ENCODE assay signal across 12 mouse cellular contexts in the genomic region with DNA sequence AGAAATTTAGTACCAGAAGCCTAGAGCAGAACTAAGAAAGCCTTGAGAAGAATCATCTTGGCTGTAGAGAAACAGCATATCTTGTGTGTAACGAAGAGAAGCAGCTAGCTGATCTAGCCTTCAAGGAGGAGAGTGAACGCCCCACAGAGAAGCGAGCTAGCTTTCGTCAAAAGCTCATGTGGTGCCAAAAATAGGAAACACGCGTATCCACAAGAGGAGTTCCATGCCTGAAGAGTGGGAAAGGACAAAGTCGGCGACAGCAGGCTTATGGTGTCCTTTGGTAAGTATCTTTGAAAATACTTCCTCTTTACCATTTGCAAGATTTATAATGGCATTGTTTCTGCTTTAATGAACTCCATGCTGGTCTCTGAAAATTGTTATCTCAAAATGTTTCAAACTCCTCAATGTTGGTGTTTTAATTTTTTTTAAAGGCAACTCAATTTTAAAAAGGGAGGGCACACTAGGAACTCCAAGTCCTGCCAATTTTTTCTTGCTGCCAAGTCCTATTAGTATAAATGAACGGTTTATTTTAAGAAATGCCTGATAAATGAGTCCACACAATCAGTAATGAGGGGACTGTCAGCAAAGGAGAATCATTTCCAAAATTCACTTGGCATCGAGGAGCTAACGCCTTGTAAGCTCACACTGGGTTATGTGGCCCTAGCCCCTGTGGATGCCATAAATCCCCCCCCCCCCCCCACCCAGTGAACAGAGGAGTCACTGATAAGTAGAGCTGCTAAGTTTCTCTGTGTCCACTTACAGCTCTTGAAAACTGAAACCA.
DNase-seq lines count a peak whose midpoint lies in the region; ATAC-seq and TF ChIP-seq lines count a peak whose summit lies in the region.
"Had no signal": no experiment of that assay in that cellular context is flagged by ENCODE, and none has a peak within 500 bp of the region (broad histone marks: within the 10 kb centered on the region; RNA-seq: fewer than 3 reads in every experiment).

No protein-coding gene starts in this region.

- 0 out of 2 replicates have a peak, but pooled peaks have one; percentile 18 for TF ChIP-seq EP300 in heart, adult 2 months (IDR thresholded peaks at IDR 0.05; ENCODE audit: insufficient read depth, low read depth, low read length)

- WGBS in heart, adult 2 months: 34% methylated on average over 11 of the region's 11 CpGs

- no peak overlapping the region for H3K4me3 ChIP-seq in heart, adult 2 months
- H3K4me3 ChIP-seq: neural tube, embryonic 13.5 days had no signal

- H3K27ac ChIP-seq in heart, adult 2 months: peak overlapping the region; percentile 68
- H3K27ac ChIP-seq: macrophage; neural tube, embryonic 13.5 days had no signal

- ATAC-seq in frontal cortex, adult (ENCODE audit: low TSS enrichment): peak; percentile 62
- ATAC-seq: CD4-positive, CD25-positive, alpha-beta regulatory T cell, adult 4 months had no signal

- H3K9ac ChIP-seq in heart, adult 2 months (ENCODE audit: low read depth, low read length): no peak overlapping the region
- H3K9ac ChIP-seq: neural tube, embryonic 13.5 days had no signal

- no peaks in the 10 kb centered on the region for H3K27me3 ChIP-seq in heart, adult 2 months (ENCODE audit: control insufficient read depth, insufficient read depth, low read length)
- H3K27me3 ChIP-seq: neural tube, embryonic 13.5 days had no signal

- no peak for TF ChIP-seq CTCF in heart, adult 2 months (IDR thresholded peaks at IDR 0.05)

- intact Hi-C loops in heart, adult 2 months (cut with DNase I): loop anchor here (10.0 kb wide), 1 partner anchor 163 kb away; no protein-coding TSS in a partner anchor

- no peaks in the 10 kb centered on the region for H3K79me2 ChIP-seq in heart, adult 2 months (replicated peaks; ENCODE audit: control insufficient read depth, insufficient read depth, low read length)

- no peaks in the 10 kb centered on the region; the same call in 1 of the 2 replicates for H3K4me1 ChIP-seq in heart, adult 2 months (ENCODE audit: control insufficient read depth, insufficient read depth, low read length)
- H3K4me1 ChIP-seq: neural tube, embryonic 13.5 days had no signal

- TF ChIP-seq POLR2A in heart, adult 2 months (IDR thresholded peaks at IDR 0.05; ENCODE audit: insufficient read depth, low read depth, low read length): peak; percentile 18; the same call in 1 of the 2 replicates

- DNase-seq in frontal cortex, postnatal 14 days (ENCODE audit: low spot score in 2 of 2): no peak
- DNase-seq in Muller cell, postnatal 12 days (ENCODE audit: inconsistent ontology term): peak; percentile 89
- DNase-seq in heart, adult 2 months: peak; percentile 20 to 53
- peak; percentile 29 for DNase-seq in layer of hippocampus, adult 9-10 months (ENCODE audit: low spot score)
- DNase-seq in thymus, postnatal 0 days (ENCODE audit: low spot score): no peak
- no peak for DNase-seq in B cell, adult 2 months
- DNase-seq in frontal cortex, postnatal 25 days (ENCODE audit: low spot score in 2 of 2): no peak
- DNase-seq: cerebellum, adult 9-11 months had no signal

- H3K36me3 ChIP-seq in heart, adult 2 months (ENCODE audit: control insufficient read depth, insufficient read depth, low read length): peaks cover 2% of the 10 kb centered on the region; the same call in 1 of the 2 replicates
- H3K36me3 ChIP-seq: neural tube, embryonic 13.5 days had no signal

Comparison
In these comparisons a context has a peak if more than half of its experiments do, and no peak if none do; other contexts are left out.
1. DNase-seq: peak in Muller cell, postnatal 12 days (single experiment), heart, adult 2 months (2 of 2) and layer of hippocampus, adult 9-10 months (single experiment); none in frontal cortex, postnatal 14 days (0 of 2), thymus, postnatal 0 days (single experiment), B cell, adult 2 months (0 of 2) and frontal cortex, postnatal 25 days (0 of 2).